Mouse (Mus musculus): ENCODE measurements around the gene Ppp5c.

DNA sequence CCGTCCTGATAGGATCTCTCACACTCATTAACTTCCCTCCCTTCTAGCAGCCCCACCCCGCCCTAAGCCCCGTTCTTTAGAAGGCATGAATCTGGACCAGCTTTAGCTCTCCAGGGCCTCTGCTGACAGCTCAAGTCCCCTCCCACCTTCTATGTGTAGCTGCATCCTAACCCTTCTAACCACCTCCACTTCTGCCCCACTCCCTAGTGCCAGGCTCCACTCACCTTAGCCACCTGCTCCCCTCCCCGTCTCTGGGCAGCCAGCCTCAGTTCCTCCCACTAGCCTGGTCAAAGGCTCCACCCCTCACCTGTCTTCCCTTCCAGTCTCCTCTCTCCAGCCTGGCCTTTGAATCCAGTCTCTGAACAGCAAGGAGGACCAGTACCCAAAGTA lies 2.2 kb downstream of the Ppp5c start:
- TF ChIP-seq CTCF (IDR thresholded peaks at IDR 0.05; ENCODE audit: borderline replicate concordance, control insufficient read depth, extremely low read depth, insufficient read depth, low read length, poor library complexity) (no peak), POLR2A (IDR thresholded peaks at IDR 0.05; ENCODE audit: control insufficient read depth, extremely low read depth, insufficient read depth, low read length, poor library complexity) (no peak)
